Mouse (Mus musculus) lung, postnatal 0 days (tissue): ENCODE data around the gene Afdn.

Source experiments
- CTCF ChIP-seq: IDR thresholded peaks from 2 replicates; pipeline ENCODE4 v1.5.1; 2016; ENCODE audit warnings: antibody characterized with exemption, mild to moderate bottlenecking
- EP300 ChIP-seq: IDR thresholded peaks from 2 replicates; pipeline ENCODE4 v1.6.1; 2016; ENCODE audit warnings: antibody characterized with exemption, mild to moderate bottlenecking, control low read depth

- TF ChIP-seq CTCF (no peak), EP300 (peak; percentile 32; the same call in 1 of the 2 replicates)
Observed at GRCm38 (mm10) chr17:13738121-13738776, 22.1 kb upstream of the Afdn start.
